Mouse (Mus musculus) spleen, embryonic (tissue): ENCODE results near the gene Trim58.

Experiments used
- CTCF ChIA-PET: fragments of 350-600 bp; sonication (Branson Sonifier 250); formaldehyde crosslinking; loops from one replicate; lab custom pipeline; 2022; lab: Charles Lee

Trim58 gene

GRCm38 (mm10) chr11:58643350-58643749, 3.1 kb downstream of the Trim58 start:
- CTCF ChIA-PET, result no interaction called here

- CTCF ChIA-PET, result no interaction called here
Measured at GRCm38 (mm10) chr11:58655151-58655550, 14.9 kb downstream of the Trim58 start.

GRCm38 (mm10) chr11:58658596-58658995, 18.3 kb downstream of the Trim58 start, which contains the start of gene Olfr322:
TSS of gene Olfr322 (plus strand) at chr11:58658782.
- CTCF ChIA-PET, result no interaction called here

- CTCF ChIA-PET, result no interaction called here
Measured at GRCm38 (mm10) chr11:58669252-58669651, 29.0 kb downstream of the Trim58 start.

- CTCF ChIA-PET, result no interaction called here
Measured at GRCm38 (mm10) chr11:58671825-58672224, 31.6 kb downstream of the Trim58 start.

GRCm38 (mm10) chr11:58680799-58681198, 40.5 kb downstream of the Trim58 start, which contains the start of gene Olfr320:
TSS of gene Olfr320 (plus strand) at chr11:58681099.
- CTCF ChIA-PET, result no interaction called here

- CTCF ChIA-PET, result no interaction called here
Measured at GRCm38 (mm10) chr11:58698862-58699261, 58.6 kb downstream of the Trim58 start, which contains the start of gene Olfr319. TSS of gene Olfr319 (plus strand) at chr11:58699162.
